Mouse (Mus musculus) layer of hippocampus, adult 9-11 months (tissue): Measurements from ENCODE around the gene Clca3b.
"Not testable (repeated sequence)": the region's sequence is repeated elsewhere in the genome, so short reads cannot be mapped to it uniquely, and the experiment has no call there.

Source experiments
- DNase-seq: peaks from one replicate; pipeline ENCODE4 v3.0.0; 2022

The Clca3b gene

GRCm38 (mm10) chr3:144849014-144849556 is at the start of gene Clca3b:
Gene Clca3b, minus strand, starts transcription at chr3:144849357.
- not testable (repeated sequence) for DNase-seq

GRCm38 (mm10) chr3:144897042-144897678 is 48.0 kb upstream of the Clca3b start:
- DNase-seq: peak; percentile 11

- no peak for DNase-seq
These were observed 41.1 kb upstream of the Clca3b start for GRCm38 (mm10) chr3:144890246-144890758.

GRCm38 (mm10) chr3:144886957-144887356 is 37.8 kb upstream of the Clca3b start:
- no peak for DNase-seq

GRCm38 (mm10) chr3:144872012-144872411 is 22.9 kb upstream of the Clca3b start:
- not testable (repeated sequence) for DNase-seq

- DNase-seq: no peak
These were observed 427 bp upstream of the Clca3b start for GRCm38 (mm10) chr3:144849584-144849983.

- no peak for DNase-seq
These were observed 21.9 kb downstream of the Clca3b start for GRCm38 (mm10) chr3:144827257-144827656.

- peak; percentile 68 for DNase-seq
These were observed 24.0 kb downstream of the Clca3b start for GRCm38 (mm10) chr3:144825151-144825550.

GRCm38 (mm10) chr3:144823331-144823730 is 25.8 kb downstream of the Clca3b start:
- DNase-seq: no peak

- no peak for DNase-seq
These were observed 28.5 kb downstream of the Clca3b start for GRCm38 (mm10) chr3:144820632-144821031.

- DNase-seq: not testable (repeated sequence)
These were observed 29.9 kb downstream of the Clca3b start, which contains the start of gene Clca3a2 for GRCm38 (mm10) chr3:144819219-144819618. Gene Clca3a2, minus strand, starts transcription at chr3:144819494.

GRCm38 (mm10) chr3:144813336-144813735 is 35.8 kb downstream of the Clca3b start:
- not testable (repeated sequence) for DNase-seq

- no peak for DNase-seq
These were observed 37.3 kb downstream of the Clca3b start for GRCm38 (mm10) chr3:144811821-144812220.

- not testable (repeated sequence) for DNase-seq
These were observed 40.8 kb downstream of the Clca3b start for GRCm38 (mm10) chr3:144808153-144808925.

- DNase-seq: not testable (repeated sequence)
These were observed 42.5 kb downstream of the Clca3b start for GRCm38 (mm10) chr3:144806626-144807025.

- no peak for DNase-seq
These were observed 47.3 kb downstream of the Clca3b start for GRCm38 (mm10) chr3:144801861-144802260.

- DNase-seq: no peak
These were observed 63.7 kb downstream of the Clca3b start for GRCm38 (mm10) chr3:144785181-144786148.
